Mouse (Mus musculus) hindbrain, embryonic 16.5 days (tissue): Measurements from ENCODE around the gene Crybg3. TPM values are rescaled to one million over a fixed set of nuclear protein-coding genes. Genes with fewer than 3 reads are reported as not detected.
"Not testable (repeated sequence)": the region's sequence is repeated elsewhere in the genome, so short reads cannot be mapped to it uniquely, and the experiment has no call there.

Source experiments
- ATAC-seq: fragments of 200-750 bp; cut with Nextera tagmentation; 2 replicates; pipeline ENCODE4 v1.8.0; 2017; ENCODE audit warnings: moderate TSS enrichment, moderate library complexity
- H3K27ac ChIP-seq: fragments of 300-500 bp; sonication (generic); 2 replicates; pipeline ENCODE4 v1.5.1; 2014; ENCODE audit warnings: low read depth, mild to moderate bottlenecking, control low read depth, low read length, moderate library complexity
- H3K27me3 ChIP-seq: fragments of 300-500 bp; sonication (generic); replicated peaks from 2 replicates; pipeline ENCODE4 v1.6.1; 2014; ENCODE audit warnings: low read length; ENCODE audit not compliant: control insufficient read depth, insufficient read depth
- H3K36me3 ChIP-seq: fragments of 300-500 bp; sonication (generic); 2 replicates; pipeline ENCODE4 v1.6.1; 2014; ENCODE audit warnings: mild to moderate bottlenecking, low read length, moderate library complexity, mixed read lengths; ENCODE audit not compliant: control insufficient read depth, insufficient read depth
- H3K4me1 ChIP-seq: fragments of 300-500 bp; sonication (generic); 2 replicates; pipeline ENCODE4 v1.6.1; 2014; ENCODE audit warnings: low read depth, low read length; ENCODE audit not compliant: control insufficient read depth, insufficient read depth
- H3K4me2 ChIP-seq: fragments of 300-500 bp; sonication (generic); 2 replicates; pipeline ENCODE4 v1.6.1; 2014; ENCODE audit warnings: mild to moderate bottlenecking, low read length, control low read depth, moderate library complexity
- H3K4me3 ChIP-seq: fragments of 300-500 bp; sonication (generic); 2 replicates; pipeline ENCODE4 v1.5.1; 2014; ENCODE audit warnings: mild to moderate bottlenecking, low read length, control low read depth, moderate library complexity
- H3K9ac ChIP-seq: fragments of 300-500 bp; sonication (generic); 2 replicates; pipeline ENCODE4 v1.6.1; 2014; ENCODE audit warnings: low read depth, mild to moderate bottlenecking, control low read depth, low read length, moderate library complexity
- H3K9me3 ChIP-seq: fragments of 300-500 bp; sonication (generic); 2 replicates; pipeline ENCODE4 v1.6.1; 2014; ENCODE audit warnings: mild to moderate bottlenecking, low read length, moderate library complexity; ENCODE audit not compliant: control insufficient read depth
- WGBS: fragments of 180-500 bp; shearing (Covaris S2); extraction: QIAGEN DNeasy Blood & Tissue Kit; methylation state at CpG from one replicate; pipeline ENCODE4 v1.1.7; 2014; 5-methylcytosine and 5-hydroxymethylcytosine counted together
- polyA plus RNA-seq: library from polyadenylated mRNA; unstranded; fragments of >200 nt; fragmentation: Nextera tagmentation; extraction: Ambion mirVana; gene quantifications from 2 replicates; pipeline ENCODE4 v1.2.1, GENCODE M21; 2015

Crybg3 gene
- polyA plus RNA-seq, 1 experiment from 2014 or later, result 2.0 TPM

GRCm38 (mm10) chr16:59463567-59463966 is 137.2 kb downstream of the Crybg3 start:
- H3K4me2 ChIP-seq, result no peak overlapping the region

GRCm38 (mm10) chr16:59459259-59459861 is 141.4 kb downstream of the Crybg3 start:
- not testable (repeated sequence) for H3K9ac ChIP-seq, H3K27ac ChIP-seq, H3K9me3 ChIP-seq, H3K4me2 ChIP-seq, H3K4me1 ChIP-seq, ATAC-seq, H3K27me3 ChIP-seq, H3K36me3 ChIP-seq, H3K4me3 ChIP-seq
- 84% methylated on average over 5 of the region's 5 CpGs for WGBS

More at GRCm38 (mm10) chr16:59463567-59463966, 137.2 kb downstream of the Crybg3 start:
- H3K4me1 ChIP-seq, result no peaks in the 10 kb centered on the region
- H3K27ac ChIP-seq, result no peak overlapping the region
- no peaks in the 10 kb centered on the region for H3K27me3 ChIP-seq
- ATAC-seq, result no peak
- 61% methylated on average over 4 of the region's 4 CpGs for WGBS
- peaks cover 3% of the 10 kb centered on the region; the same call in 1 of the 2 replicates for H3K9me3 ChIP-seq
- no peak overlapping the region for H3K4me3 ChIP-seq
- no peak overlapping the region for H3K9ac ChIP-seq
- no peaks in the 10 kb centered on the region for H3K36me3 ChIP-seq

GRCm38 (mm10) chr16:59451813-59452212 is 149.0 kb downstream of the Crybg3 start:
- Histone ChIP-seq H3K27me3 (no peaks in the 10 kb centered on the region), H3K9ac (no peak overlapping the region), H3K9me3 (no peaks in the 10 kb centered on the region), H3K27ac (no peak overlapping the region), H3K4me2 (no peak overlapping the region), H3K4me1 (no peaks in the 10 kb centered on the region), H3K4me3 (no peak overlapping the region), H3K36me3 (no peaks in the 10 kb centered on the region)
- 89% methylated on average over 5 of the region's 5 CpGs for WGBS
- ATAC-seq, result no peak

- no peak overlapping the region for H3K4me2 ChIP-seq
- no peaks in the 10 kb centered on the region for H3K4me1 ChIP-seq
- no peaks in the 10 kb centered on the region for H3K9me3 ChIP-seq
- H3K36me3 ChIP-seq, result no peaks in the 10 kb centered on the region
- H3K27me3 ChIP-seq, result no peaks in the 10 kb centered on the region
- H3K27ac ChIP-seq, result no peak overlapping the region
- ATAC-seq, result no peak
- no peak overlapping the region for H3K4me3 ChIP-seq
- no peak overlapping the region for H3K9ac ChIP-seq
These were observed 151.7 kb downstream of the Crybg3 start for GRCm38 (mm10) chr16:59449092-59449491.

- Histone ChIP-seq H3K9ac (no peak overlapping the region), H3K27ac (no peak overlapping the region), H3K36me3 (no peaks in the 10 kb centered on the region), H3K27me3 (no peaks in the 10 kb centered on the region), H3K9me3 (no peaks in the 10 kb centered on the region), H3K4me1 (no peaks in the 10 kb centered on the region), H3K4me3 (no peak overlapping the region), H3K4me2 (no peak overlapping the region)
- ATAC-seq, result no peak
- 71% methylated on average over 1 of the region's 1 CpGs for WGBS
These were observed 152.6 kb downstream of the Crybg3 start for GRCm38 (mm10) chr16:59448181-59448580.

GRCm38 (mm10) chr16:59444880-59445559 is 155.8 kb downstream of the Crybg3 start:
- Histone ChIP-seq H3K4me2 (no peak overlapping the region), H3K27ac (no peak overlapping the region), H3K4me3 (no peak overlapping the region), H3K9me3 (no peaks in the 10 kb centered on the region), H3K4me1 (no peaks in the 10 kb centered on the region), H3K9ac (no peak overlapping the region), H3K27me3 (no peaks in the 10 kb centered on the region), H3K36me3 (no peaks in the 10 kb centered on the region)
- WGBS, result 64% methylated on average over 7 of the region's 7 CpGs
- ATAC-seq, result no peak

Other genes with a start within 250 kb of the Crybg3 start
- gene Olfr209, start 237.0 kb downstream of the Crybg3 start, polyA plus RNA-seq, result not detected in 2 replicates
- not detected in 2 replicates for gene Gabrr3, start 193.6 kb downstream of the Crybg3 start, polyA plus RNA-seq
- 16.8 and 19.0 TPM in 2 replicates for gene Riox2, start 129.2 kb downstream of the Crybg3 start, polyA plus RNA-seq
- gene Arl6, start 38.4 kb upstream of the Crybg3 start, polyA plus RNA-seq, result 56.7 and 68.3 TPM in 2 replicates